Mouse (Mus musculus): Measurements from ENCODE around the gene Peak1. TPM values are rescaled to one million over a fixed set of nuclear protein-coding genes. Genes with fewer than 3 reads are reported as not detected.
A peak's percentile ranks its signal among the peaks of the same experiment; 100 is the strongest.
"Not testable (repeated sequence)": the region's sequence is repeated elsewhere in the genome, so short reads cannot be mapped to it uniquely, and the experiment has no call there.

The Peak1 gene
- total and polyA plus RNA-seq, 2 experiments from 2014 or later: 5.3 to 9.1 TPM

GRCm38 (mm10) chr9:56460987-56461386, 43.1 kb upstream of the Peak1 start:
- H3K27me3 ChIP-seq (ENCODE audit: insufficient read depth, low read length): no peaks in the 10 kb centered on the region
- no peak overlapping the region for H3K4me2 ChIP-seq (ENCODE audit: low read depth, low read length)
- H3K9me3 ChIP-seq (ENCODE audit: low read length): no peaks in the 10 kb centered on the region
- no peak overlapping the region for H3K4me3 ChIP-seq (ENCODE audit: low read length)
- WGBS: 82% methylated on average over 5 of the region's 5 CpGs
- H3K4me1 ChIP-seq (ENCODE audit: insufficient read depth, low read length): peaks cover 5% of the 10 kb centered on the region; the same call in 1 of the 2 replicates
- H3K27ac ChIP-seq: no peak overlapping the region
- H3K9ac ChIP-seq (replicated peaks; ENCODE audit: low read length): no peak overlapping the region
- H3K36me3 ChIP-seq (ENCODE audit: insufficient read depth, low read length): no peaks in the 10 kb centered on the region
- ATAC-seq (no peak), DNase-seq (ENCODE audit: low spot score) (no peak)
- TF ChIP-seq CTCF (IDR thresholded peaks at IDR 0.05; ENCODE audit: low read depth): no peak

- Histone ChIP-seq H3K9ac (replicated peaks; ENCODE audit: low read length) (no peak overlapping the region), H3K36me3 (ENCODE audit: insufficient read depth, low read length) (no peaks in the 10 kb centered on the region), H3K27me3 (ENCODE audit: insufficient read depth, low read length) (no peaks in the 10 kb centered on the region), H3K9me3 (ENCODE audit: low read length) (no peaks in the 10 kb centered on the region), H3K27ac (no peak overlapping the region), H3K4me1 (ENCODE audit: insufficient read depth, low read length) (no peaks in the 10 kb centered on the region), H3K4me2 (ENCODE audit: low read depth, low read length) (no peak overlapping the region), H3K4me3 (ENCODE audit: low read length) (no peak overlapping the region)
- TF ChIP-seq CTCF (IDR thresholded peaks at IDR 0.05; ENCODE audit: low read depth): no peak
- ATAC-seq: no peak
- 95% methylated on average over 3 of the region's 3 CpGs for WGBS
- DNase-seq (ENCODE audit: low spot score): no peak
Measured at GRCm38 (mm10) chr9:56456426-56456825, 38.6 kb upstream of the Peak1 start.

- no peaks in the 10 kb centered on the region for H3K4me1 ChIP-seq (ENCODE audit: insufficient read depth, low read length)
- no peak for TF ChIP-seq CTCF (IDR thresholded peaks at IDR 0.05; ENCODE audit: low read depth)
- no peaks in the 10 kb centered on the region for H3K36me3 ChIP-seq (ENCODE audit: insufficient read depth, low read length)
- DNase-seq (ENCODE audit: low spot score) (no peak), ATAC-seq (no peak)
- WGBS: 94% methylated on average over 2 of the region's 2 CpGs
- H3K27ac ChIP-seq: no peak overlapping the region
- H3K4me3 ChIP-seq (ENCODE audit: low read length): no peak overlapping the region
- H3K27me3 ChIP-seq (ENCODE audit: insufficient read depth, low read length): no peaks in the 10 kb centered on the region
- H3K4me2 ChIP-seq (ENCODE audit: low read depth, low read length): no peak overlapping the region
- H3K9me3 ChIP-seq (ENCODE audit: low read length): no peaks in the 10 kb centered on the region
- H3K9ac ChIP-seq (replicated peaks; ENCODE audit: low read length): no peak overlapping the region
Measured at GRCm38 (mm10) chr9:56453038-56453815, 35.4 kb upstream of the Peak1 start.

- no peak for ATAC-seq
- Histone ChIP-seq H3K4me3 (ENCODE audit: low read length) (no peak overlapping the region), H3K4me2 (ENCODE audit: low read depth, low read length) (no peak overlapping the region), H3K4me1 (ENCODE audit: insufficient read depth, low read length) (no peaks in the 10 kb centered on the region), H3K27me3 (ENCODE audit: insufficient read depth, low read length) (no peaks in the 10 kb centered on the region), H3K9ac (replicated peaks; ENCODE audit: low read length) (no peak overlapping the region), H3K36me3 (ENCODE audit: insufficient read depth, low read length) (no peaks in the 10 kb centered on the region), H3K9me3 (ENCODE audit: low read length) (no peaks in the 10 kb centered on the region), H3K27ac (no peak overlapping the region)
- DNase-seq (ENCODE audit: low spot score): peak; percentile 26
- WGBS: 64% methylated on average over 6 of the region's 6 CpGs
- TF ChIP-seq CTCF (IDR thresholded peaks at IDR 0.05; ENCODE audit: low read depth): no peak
Measured at GRCm38 (mm10) chr9:56451570-56451969, 33.7 kb upstream of the Peak1 start.

GRCm38 (mm10) chr9:56439699-56440098, 21.8 kb upstream of the Peak1 start:
- ATAC-seq: no peak
- WGBS: 69% methylated on average over 7 of the region's 7 CpGs
- Histone ChIP-seq H3K27me3 (ENCODE audit: insufficient read depth, low read length) (no peaks in the 10 kb centered on the region), H3K9ac (replicated peaks; ENCODE audit: low read length) (no peak overlapping the region), H3K4me3 (ENCODE audit: low read length) (no peak overlapping the region), H3K9me3 (ENCODE audit: low read length) (no peaks in the 10 kb centered on the region), H3K36me3 (ENCODE audit: insufficient read depth, low read length) (no peaks in the 10 kb centered on the region), H3K4me1 (ENCODE audit: insufficient read depth, low read length) (no peaks in the 10 kb centered on the region), H3K4me2 (ENCODE audit: low read depth, low read length) (no peak overlapping the region), H3K27ac (no peak overlapping the region)
- no peak for DNase-seq (ENCODE audit: low spot score)
- no peak for TF ChIP-seq CTCF (IDR thresholded peaks at IDR 0.05; ENCODE audit: low read depth)

- not testable (repeated sequence) for H3K4me3 ChIP-seq (ENCODE audit: low read length); H3K9me3 ChIP-seq (ENCODE audit: low read length); H3K4me2 ChIP-seq (ENCODE audit: low read depth, low read length); H3K36me3 ChIP-seq (ENCODE audit: insufficient read depth, low read length); DNase-seq (ENCODE audit: low spot score); H3K27ac ChIP-seq; H3K9ac ChIP-seq (replicated peaks; ENCODE audit: low read length); H3K27me3 ChIP-seq (ENCODE audit: insufficient read depth, low read length); H3K4me1 ChIP-seq (ENCODE audit: insufficient read depth, low read length)
- 90% methylated on average over 20 of the region's 29 CpGs for WGBS
- peak; percentile 32; the same call in 1 of the 2 replicates for ATAC-seq
Measured at GRCm38 (mm10) chr9:56437300-56437892, 19.5 kb upstream of the Peak1 start.

Data from hindbrain, postnatal 0 days (tissue).